Mouse (Mus musculus): Measurements from ENCODE around the gene Adam15. TPM values are rescaled to one million over a fixed set of nuclear protein-coding genes. Genes with fewer than 3 reads are reported as not detected.

Adam15 gene
- 190 and 225 TPM in 2 replicates for polyA plus RNA-seq (2012; rRNA removed)

GRCm38 (mm10) chr3:89349869-89350501 is at the start of gene Adam15:
TSS of gene Adam15 (minus strand) at chr3:89349996.
- H3K4me1 ChIP-seq (ENCODE audit: control insufficient read depth, insufficient read depth, low read length) = peaks cover 10% of the 10 kb centered on the region
- peak; percentile 89 for DNase-seq
- peak within 1 kb of the TSS; percentile 76 for H3K4me3 ChIP-seq (replicated peaks; ENCODE audit: extremely low read depth, low read depth, low read length)
- TF ChIP-seq POLR2A (IDR thresholded peaks at IDR 0.05; ENCODE audit: borderline replicate concordance, extremely low read depth, low read depth, low read length) = peak; percentile 58; the same call in 1 of the 2 replicates
- TF ChIP-seq CTCF (IDR thresholded peaks at IDR 0.05; ENCODE audit: insufficient read depth, low read length) = no peak
- under 1% methylated on average over 58 of the region's 59 CpGs for WGBS

- DNase-seq = no peak
Measured at GRCm38 (mm10) chr3:89396654-89397005, 46.8 kb upstream of the Adam15 start.

DNA sequence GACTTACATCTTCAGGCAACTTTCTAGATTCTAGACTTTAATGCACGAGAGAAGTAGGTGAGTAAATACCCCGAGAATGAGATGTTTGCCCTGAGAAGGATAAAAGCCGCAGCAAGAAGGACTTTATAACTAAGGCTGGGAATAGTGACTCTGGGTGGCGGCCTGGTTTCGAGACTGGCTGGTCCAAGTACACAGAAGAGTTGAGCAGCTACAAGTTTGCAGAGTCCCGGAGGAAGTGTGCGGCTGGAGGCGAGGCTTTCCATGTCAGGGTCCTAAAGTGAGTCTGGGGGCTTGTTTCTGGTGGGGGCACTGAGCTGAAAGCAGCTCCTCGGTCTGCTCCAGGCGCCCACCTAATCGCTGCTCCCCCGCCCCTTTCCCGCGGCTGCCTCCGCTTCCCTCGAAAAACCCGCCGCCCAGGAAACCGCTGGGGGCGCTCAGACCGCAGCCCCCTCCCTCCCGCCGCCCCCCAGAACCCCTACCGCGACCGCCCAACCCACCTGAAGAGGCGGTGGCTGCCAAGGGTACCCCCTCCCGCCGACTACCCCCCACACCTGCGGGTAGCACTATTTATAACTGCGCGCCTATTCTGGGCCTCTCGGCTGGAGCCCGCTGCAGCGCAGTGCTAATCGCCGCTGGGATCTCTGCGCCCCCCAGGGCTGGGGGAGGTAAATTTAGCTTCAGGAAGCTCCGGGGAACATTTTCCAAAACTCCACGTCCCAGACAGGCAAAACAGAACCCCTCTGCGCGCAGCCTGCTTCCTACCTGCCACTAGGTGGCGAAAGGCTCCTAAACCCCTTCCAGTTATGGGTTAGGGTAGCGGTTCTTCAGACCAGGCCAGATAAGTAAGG is 46.2 kb upstream of the Adam15 start:
- WGBS = 1% methylated on average over 42 of the region's 44 CpGs
- peaks cover 14% of the 10 kb centered on the region for H3K4me1 ChIP-seq (ENCODE audit: control insufficient read depth, insufficient read depth, low read length)
- TF ChIP-seq CTCF (IDR thresholded peaks at IDR 0.05; ENCODE audit: insufficient read depth, low read length) (peak; percentile 84), POLR2A (IDR thresholded peaks at IDR 0.05; ENCODE audit: borderline replicate concordance, extremely low read depth, low read depth, low read length) (peak; percentile 22; the same call in 1 of the 2 replicates)
- peak overlapping the region; percentile 61 for H3K4me3 ChIP-seq (replicated peaks; ENCODE audit: extremely low read depth, low read depth, low read length)
- DNase-seq = peak; percentile 67

More at GRCm38 (mm10) chr3:89396654-89397005, 46.8 kb upstream of the Adam15 start:
- Histone ChIP-seq H3K4me3 (replicated peaks; ENCODE audit: extremely low read depth, low read depth, low read length) (no peak overlapping the region), H3K4me1 (ENCODE audit: control insufficient read depth, insufficient read depth, low read length) (peaks cover 11% of the 10 kb centered on the region)
- TF ChIP-seq POLR2A (IDR thresholded peaks at IDR 0.05; ENCODE audit: borderline replicate concordance, extremely low read depth, low read depth, low read length) (no peak), CTCF (IDR thresholded peaks at IDR 0.05; ENCODE audit: insufficient read depth, low read length) (no peak)
- WGBS = under 1% methylated on average over 4 of the region's 4 CpGs

- DNase-seq = peak; percentile 39
- TF ChIP-seq POLR2A (IDR thresholded peaks at IDR 0.05; ENCODE audit: borderline replicate concordance, extremely low read depth, low read depth, low read length) (no peak), CTCF (IDR thresholded peaks at IDR 0.05; ENCODE audit: insufficient read depth, low read length) (no peak)
- 7% methylated on average over 10 of the region's 10 CpGs for WGBS
Measured at GRCm38 (mm10) chr3:89395419-89395805, 45.6 kb upstream of the Adam15 start.

DNA sequence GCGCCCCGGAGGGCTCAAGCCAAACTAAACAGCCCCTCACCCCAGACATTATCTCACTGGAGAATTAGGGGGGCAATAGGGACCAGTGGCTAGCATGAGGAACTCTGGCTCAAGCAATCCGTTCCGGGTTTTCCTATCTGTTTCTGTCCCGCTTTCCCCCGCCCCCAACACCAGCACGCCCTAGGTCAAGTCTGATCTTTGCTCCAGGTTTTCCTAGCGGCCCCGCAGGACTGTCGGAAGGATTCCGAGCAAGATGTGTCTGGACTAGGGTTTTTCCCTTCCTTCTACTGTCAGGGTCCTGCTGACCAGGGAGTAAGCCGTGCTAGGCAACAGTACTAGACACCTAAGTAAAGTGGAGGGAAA is 45.1 kb upstream of the Adam15 start:
- H3K4me3 ChIP-seq (replicated peaks; ENCODE audit: extremely low read depth, low read depth, low read length) = peak overlapping the region; percentile 50
- H3K4me1 ChIP-seq (ENCODE audit: control insufficient read depth, insufficient read depth, low read length) = peaks cover 21% of the 10 kb centered on the region
- TF ChIP-seq POLR2A (IDR thresholded peaks at IDR 0.05; ENCODE audit: borderline replicate concordance, extremely low read depth, low read depth, low read length) = peak; percentile 72; the same call in 1 of the 2 replicates
- no peak for TF ChIP-seq CTCF (IDR thresholded peaks at IDR 0.05; ENCODE audit: insufficient read depth, low read length)
- under 1% methylated on average over 12 of the region's 12 CpGs for WGBS
- DNase-seq = peak; percentile 84

More at GRCm38 (mm10) chr3:89395419-89395805, 45.6 kb upstream of the Adam15 start:
- peak overlapping the region; percentile 61 for H3K4me3 ChIP-seq (replicated peaks; ENCODE audit: extremely low read depth, low read depth, low read length)
- peaks cover 18% of the 10 kb centered on the region for H3K4me1 ChIP-seq (ENCODE audit: control insufficient read depth, insufficient read depth, low read length)

DNA sequence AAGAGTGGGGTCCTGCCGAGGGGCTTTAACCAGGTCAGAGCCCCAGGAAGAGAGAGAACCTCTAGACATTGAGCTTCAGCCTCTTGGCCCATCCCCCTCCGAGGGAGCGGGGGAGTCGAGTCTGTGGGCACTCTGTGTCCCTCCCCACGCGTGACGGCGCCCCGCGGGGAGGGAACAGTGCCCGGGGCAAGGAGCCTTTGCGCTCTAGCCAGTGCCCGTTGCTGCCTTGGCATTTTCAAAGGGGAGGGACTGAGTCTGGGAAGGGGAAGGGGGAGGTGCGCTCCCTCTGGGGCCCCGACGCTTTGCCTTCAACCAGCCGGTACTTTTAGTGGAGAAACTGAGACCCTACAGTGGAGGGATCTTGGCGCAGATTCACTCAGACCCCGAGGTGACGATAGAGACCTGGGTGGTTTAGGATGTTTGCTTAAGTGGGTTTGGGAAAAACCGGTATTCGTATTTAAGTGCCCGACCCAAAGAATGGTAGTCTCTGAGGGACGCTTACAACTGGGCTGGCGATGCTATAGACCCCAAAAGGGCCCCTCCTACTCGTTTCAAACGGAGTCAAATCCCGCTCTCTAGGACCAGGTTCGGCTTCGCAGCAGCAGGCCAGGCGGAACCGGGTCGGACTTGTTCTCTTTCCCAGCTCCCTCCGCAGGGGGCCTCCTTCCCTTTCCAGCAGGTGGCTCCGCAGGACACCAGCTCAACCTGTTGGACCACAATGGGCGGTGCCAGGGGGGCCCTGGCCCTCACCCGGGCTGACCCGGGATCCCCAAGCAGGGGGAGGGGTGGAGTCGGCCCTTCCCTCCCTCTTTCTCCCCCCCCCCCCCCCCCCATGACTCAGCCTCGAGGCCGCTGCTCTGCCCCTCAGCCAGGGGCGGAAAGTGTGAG is 44.5 kb upstream of the Adam15 start, which contains the start of gene Zbtb7b:
Gene Zbtb7b, minus strand, starts transcription at position 771 of the 888 bp plus-strand sequence.
- TF ChIP-seq CTCF (IDR thresholded peaks at IDR 0.05; ENCODE audit: insufficient read depth, low read length) = no peak
- peak; percentile 50; the same call in 1 of the 2 replicates for TF ChIP-seq POLR2A (IDR thresholded peaks at IDR 0.05; ENCODE audit: borderline replicate concordance, extremely low read depth, low read depth, low read length)
- under 1% methylated on average over 42 of the region's 42 CpGs for WGBS
- DNase-seq = peak; percentile 87
- H3K4me3 ChIP-seq (replicated peaks; ENCODE audit: extremely low read depth, low read depth, low read length) = peak within 1 kb of the TSS; percentile 82
- H3K4me1 ChIP-seq (ENCODE audit: control insufficient read depth, insufficient read depth, low read length) = peaks cover 23% of the 10 kb centered on the region

- TF ChIP-seq CTCF (IDR thresholded peaks at IDR 0.05; ENCODE audit: insufficient read depth, low read length) (no peak), POLR2A (IDR thresholded peaks at IDR 0.05; ENCODE audit: borderline replicate concordance, extremely low read depth, low read depth, low read length) (peak; percentile 84; the same call in 1 of the 2 replicates)
- peak; percentile 98 for DNase-seq
- under 1% methylated on average over 15 of the region's 15 CpGs for WGBS
- peak overlapping the region; percentile 82 for H3K4me3 ChIP-seq (replicated peaks; ENCODE audit: extremely low read depth, low read depth, low read length)
- H3K4me1 ChIP-seq (ENCODE audit: control insufficient read depth, insufficient read depth, low read length) = peaks cover 23% of the 10 kb centered on the region
Measured at GRCm38 (mm10) chr3:89393605-89394004, 43.8 kb upstream of the Adam15 start.

DNA sequence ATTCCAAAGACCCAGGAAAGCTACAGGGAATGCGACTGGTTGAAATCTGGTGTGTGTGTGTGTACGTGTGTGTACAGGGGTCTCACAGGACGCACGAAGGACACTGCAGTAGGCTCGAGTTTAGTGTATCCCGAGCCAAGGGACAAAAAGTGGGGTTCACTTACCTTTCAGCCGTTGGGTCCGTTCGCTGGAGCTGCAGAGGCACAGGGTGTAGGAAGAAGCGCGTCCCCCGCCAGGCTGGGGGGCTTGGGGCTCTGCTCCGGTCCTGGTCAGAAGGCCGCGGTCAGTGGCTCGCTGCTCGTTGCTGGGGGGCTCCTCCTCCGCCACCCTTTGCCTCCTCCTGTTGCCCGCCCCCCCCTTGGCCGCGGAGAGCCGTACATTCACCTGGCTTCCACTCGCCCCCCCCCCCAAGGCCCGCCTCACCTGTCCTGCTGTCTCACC is 43.1 kb upstream of the Adam15 start:
- H3K4me3 ChIP-seq (replicated peaks; ENCODE audit: extremely low read depth, low read depth, low read length) = peak overlapping the region; percentile 85
- TF ChIP-seq POLR2A (IDR thresholded peaks at IDR 0.05; ENCODE audit: borderline replicate concordance, extremely low read depth, low read depth, low read length) (no peak), CTCF (IDR thresholded peaks at IDR 0.05; ENCODE audit: insufficient read depth, low read length) (no peak)
- under 1% methylated on average over 23 of the region's 24 CpGs for WGBS
- DNase-seq = peak; percentile 56
- H3K4me1 ChIP-seq (ENCODE audit: control insufficient read depth, insufficient read depth, low read length) = peaks cover 29% of the 10 kb centered on the region

Measured in lung, adult 2 months (tissue).